Mouse (Mus musculus) spleen, adult 18-20 months (tissue): ENCODE data around the gene Mboat1.
A peak's percentile ranks its signal among the peaks of the same experiment; 100 is the strongest.

ENCODE experiments used
- DNase-seq, 2 experiments: peaks; one replicate each; pipeline ENCODE4 v3.0.0; 2022; ENCODE audit warnings: mixed read lengths in 2 of 2

Mboat1 gene

DNA sequence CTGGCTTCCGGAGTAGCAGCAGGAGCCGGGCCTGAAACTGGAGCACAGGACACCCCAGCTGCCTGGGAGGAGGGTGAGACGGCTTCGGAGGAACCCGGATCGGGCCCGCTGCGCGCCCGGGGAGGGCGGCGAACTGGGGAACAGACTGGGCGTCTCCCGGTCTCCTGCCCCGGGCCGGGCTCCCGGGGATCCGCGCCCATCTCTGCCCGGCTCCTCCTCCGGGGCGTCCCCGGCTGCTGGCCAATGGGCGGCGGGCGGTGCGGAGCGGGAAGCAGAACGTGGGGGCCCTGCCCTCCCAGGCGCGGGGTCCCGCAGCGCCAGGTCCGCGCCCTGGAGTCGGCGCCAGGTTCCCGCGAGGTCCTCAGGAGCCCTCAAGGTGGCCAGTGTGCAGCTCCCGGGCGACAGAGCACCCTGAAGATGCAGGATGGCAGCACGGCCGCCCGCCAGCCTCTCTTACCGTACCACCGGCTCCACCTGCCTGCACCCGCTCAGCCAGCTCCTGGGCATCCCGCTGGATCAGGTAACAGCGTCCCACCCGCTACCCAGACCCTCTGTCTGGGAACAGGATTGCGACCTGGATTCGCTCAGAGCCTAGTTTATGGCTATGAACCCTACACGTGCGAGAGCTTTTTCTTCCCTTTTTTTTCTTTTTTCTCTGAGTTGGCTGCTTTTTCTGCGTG lies at the start of gene Mboat1:
Gene Mboat1 (plus strand): TSS at position 247 of the 680 bp plus-strand sequence.
- DNase-seq, result peak; percentile 35 to 48

DNA sequence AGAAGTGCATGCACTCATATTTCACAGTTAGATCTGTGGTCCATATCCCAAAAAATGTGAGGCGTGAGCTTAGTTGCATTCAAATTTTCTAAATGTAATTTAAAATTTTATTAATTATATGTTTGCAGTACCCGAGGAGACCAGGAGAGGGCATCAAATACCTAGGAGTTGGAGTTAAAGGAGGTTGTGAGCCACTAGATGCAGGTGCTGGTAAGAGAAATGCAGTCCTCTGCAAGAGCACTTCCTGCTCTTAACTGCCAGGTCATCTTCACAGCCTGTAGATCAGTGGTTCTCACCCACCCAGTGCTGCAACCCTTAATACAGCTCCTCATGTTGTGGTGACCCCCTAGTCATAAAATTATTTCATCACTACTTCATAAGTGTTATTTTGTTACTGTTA lies 43.2 kb upstream of the Mboat1 start:
- no peak for DNase-seq

DNA sequence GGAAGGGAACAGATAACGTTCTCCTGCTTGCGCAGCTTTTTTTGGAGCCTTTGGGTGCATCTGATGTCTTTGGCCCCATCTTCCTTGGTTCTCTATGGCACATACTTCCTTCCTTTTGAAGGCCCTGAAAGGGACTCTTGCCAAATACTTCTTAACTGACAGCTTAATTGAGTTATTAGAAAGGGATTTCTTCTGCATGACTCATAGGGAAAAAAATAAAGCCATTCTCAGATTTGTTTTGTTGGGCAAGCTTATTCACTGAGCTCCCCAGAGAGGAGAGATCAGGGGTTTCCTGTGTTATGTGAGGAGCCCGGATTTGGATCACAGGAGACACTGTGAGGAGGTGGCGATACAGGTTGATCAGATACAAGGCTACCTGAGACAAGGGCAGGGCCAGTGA lies 40.4 kb upstream of the Mboat1 start:
- DNase-seq, result no peak

DNA sequence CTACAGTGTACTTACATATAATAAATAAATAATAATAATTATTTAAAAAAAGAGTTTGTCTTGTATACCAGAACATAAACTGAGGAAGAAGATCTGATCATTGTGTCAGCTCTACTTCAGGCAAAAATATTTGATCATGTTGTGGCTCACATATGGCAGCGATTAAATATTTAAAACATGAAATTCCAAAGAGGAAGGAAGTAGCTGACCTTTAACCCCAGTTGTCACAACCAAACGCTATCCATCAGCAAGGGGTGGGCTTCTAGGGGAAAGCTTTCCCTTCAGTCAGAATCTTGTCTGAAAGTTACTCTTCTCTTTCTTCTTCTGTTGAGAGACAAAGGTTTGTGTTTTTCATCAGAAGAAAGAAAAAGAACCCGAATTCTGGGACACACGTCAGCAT lies 39.8 kb upstream of the Mboat1 start:
- no peak for DNase-seq

DNA sequence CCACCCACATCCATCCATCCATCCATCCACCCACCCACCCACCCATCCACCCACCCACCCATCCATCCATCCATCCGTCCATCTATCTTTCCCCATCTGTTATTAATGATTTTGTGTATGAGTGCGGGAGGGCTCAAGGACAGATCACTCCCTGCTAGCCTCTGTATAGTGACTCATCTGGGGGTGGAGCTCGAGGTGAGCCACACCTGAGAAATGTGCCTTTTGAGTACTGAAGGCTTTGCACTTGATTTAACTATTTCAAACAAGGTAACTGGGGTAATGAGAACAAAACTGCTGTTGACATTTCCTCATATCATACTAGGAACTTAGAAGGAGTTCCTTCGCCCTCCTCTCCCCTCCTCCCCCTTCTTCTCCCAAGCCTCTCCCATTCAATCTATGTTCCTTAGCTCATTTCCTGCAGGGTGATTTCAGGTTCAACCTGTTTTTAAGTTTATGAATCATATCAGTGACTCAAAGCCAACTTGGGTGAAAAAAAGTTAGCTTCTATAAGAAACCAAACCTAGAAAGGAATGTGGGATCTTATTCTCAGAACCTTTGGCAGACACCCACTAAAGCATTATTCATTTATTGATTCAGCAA lies 27.2 kb upstream of the Mboat1 start:
- no peak for DNase-seq

DNA sequence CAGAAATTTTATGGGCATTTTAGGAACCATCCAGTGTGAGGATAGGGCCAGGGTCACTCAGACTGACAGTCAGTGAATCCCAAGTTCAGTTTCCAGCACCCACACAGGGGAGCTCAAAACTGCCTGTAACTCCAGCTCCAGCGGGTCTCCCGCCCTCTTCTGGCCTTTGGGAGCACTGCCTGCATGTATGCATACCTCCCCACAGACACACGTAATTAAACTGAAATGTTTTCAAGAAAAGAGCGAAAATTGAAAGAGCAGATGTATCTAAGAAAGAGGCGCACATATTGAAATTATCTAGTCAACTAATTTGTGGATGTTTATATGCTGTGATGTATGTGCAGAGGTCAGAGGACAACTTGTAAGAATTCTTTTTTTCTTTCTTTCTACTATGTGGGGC lies 20.5 kb upstream of the Mboat1 start:
- no peak for DNase-seq

DNA sequence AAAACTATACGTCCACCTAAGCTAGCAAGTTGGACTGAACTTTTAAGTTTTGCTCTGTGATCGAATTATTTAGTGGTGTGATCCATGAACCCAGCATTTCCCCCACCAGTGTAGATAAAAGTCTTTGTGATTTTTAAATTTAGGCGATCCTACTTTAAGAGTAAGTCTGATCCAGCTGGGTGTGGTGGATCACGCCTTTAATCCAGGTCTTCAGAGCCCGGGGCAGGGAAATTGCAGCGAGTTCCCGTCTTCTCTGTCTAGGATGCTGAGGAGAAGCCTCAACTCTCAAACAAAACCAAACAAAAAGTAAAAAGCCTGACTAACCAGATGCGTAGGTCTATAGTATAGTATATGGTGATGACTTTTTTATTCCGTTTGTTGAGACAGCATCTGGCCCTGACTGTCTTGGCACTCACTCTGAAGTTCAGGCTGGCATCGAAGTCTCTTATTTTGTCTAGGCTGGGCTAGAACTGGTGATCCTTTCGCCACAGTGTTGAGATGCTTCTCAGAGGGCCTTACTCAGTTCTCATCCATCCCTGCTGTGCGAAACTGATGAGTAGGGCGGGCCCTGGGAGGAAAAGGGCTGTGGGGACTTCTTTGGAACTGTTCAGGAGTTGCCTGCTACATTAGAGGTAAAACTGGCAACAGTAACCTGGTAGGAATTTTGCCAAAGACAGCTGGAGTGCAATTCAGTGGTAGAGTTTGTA lies 787 bp downstream of the Mboat1 start:
- no peak for DNase-seq

DNA sequence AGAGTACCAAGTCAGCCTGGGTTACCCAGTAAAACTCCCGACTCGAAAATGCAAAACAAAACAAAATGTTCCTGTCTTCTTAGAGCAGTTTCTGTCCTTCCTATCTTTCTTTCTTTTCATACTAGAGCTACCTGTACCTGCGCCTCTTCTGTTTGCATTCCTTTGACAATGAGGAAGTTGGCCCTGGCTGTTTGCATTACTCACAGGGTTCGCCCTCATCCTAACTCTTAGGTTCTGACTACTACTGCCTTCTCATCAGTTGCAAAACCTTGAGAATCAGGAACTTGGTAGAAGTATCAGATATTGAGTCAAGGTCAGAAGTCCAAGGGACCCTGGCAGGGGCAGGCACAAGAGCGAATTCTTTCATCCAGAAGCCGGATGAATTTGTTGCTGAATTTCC lies 1.7 kb downstream of the Mboat1 start:
- DNase-seq, result no peak

DNA sequence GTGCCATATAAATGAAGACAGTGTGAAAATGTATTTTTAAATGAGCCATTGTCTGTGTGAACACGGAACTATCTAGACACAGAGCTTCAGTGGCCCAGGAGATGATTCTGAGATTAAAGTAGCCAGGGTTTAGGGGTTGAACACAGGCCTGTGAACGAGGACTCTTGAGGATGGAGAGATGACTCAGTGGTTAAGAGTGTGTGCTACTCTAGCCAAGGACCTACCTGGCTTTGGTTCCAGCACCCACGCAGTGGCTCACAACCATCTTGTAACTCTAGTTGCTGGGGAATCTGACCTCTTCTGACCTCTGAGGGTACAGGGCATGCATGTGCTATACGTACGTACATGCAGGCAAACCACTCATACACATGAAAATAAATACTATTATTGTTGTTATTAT lies 3.9 kb downstream of the Mboat1 start:
- DNase-seq, result no peak

DNA sequence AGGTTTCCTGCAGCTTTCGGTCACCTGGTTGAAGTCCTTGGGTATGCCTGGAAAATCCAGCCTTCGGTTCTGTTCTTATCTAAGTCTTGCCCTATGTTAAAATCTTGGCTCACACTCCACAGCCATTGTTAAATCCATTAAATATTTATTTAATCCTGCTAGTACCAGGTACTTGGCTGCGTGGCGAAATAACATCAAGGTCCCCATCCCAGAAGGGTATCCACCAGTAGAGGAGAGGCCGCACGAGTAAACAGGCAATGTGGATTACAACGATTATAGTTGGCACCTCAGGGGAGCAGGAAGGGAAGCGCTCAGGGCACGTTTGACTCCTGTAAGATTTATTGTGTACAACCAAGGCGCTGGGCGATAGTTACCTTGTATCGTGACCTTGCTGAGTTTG lies 4.4 kb downstream of the Mboat1 start:
- no peak for DNase-seq

DNA sequence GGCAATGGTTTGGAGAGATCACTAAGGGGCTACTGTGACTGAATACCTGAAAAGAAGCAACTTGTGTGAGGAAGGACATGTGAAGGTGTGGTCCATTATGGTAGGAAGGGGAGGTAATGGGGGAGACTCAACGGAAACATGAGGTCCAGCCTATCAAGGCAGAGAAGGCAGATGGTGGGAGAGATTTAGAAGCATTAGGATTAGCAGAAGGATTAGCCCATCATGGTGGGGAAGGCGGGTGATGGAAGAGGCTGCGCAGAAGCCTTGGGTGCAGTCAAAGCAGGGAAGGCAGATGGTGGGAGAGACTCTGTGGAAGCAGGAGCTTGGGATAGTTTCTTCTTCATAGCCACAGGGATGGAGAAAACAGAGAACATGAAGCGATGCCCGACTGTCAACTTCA lies 5.7 kb downstream of the Mboat1 start:
- no peak for DNase-seq

DNA sequence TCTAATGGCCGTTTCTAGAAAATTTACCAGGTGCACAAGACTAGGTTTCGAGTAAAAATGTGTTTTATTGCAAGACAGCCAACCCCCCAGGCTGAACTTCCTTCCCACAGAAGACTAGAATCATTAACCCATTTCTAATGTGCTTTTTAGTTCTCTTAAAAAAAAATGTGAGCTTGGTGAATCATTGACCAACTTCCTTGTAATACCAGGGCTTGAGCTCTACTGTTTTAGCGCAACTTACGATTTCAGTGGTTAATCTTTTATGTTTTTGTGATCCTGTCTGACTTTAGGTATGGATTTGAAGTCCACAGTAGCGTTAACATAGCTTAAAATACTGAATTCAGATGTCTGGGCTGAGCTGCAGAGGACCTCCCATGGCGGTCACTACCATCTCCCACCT lies 10.2 kb downstream of the Mboat1 start:
- no peak for DNase-seq

DNA sequence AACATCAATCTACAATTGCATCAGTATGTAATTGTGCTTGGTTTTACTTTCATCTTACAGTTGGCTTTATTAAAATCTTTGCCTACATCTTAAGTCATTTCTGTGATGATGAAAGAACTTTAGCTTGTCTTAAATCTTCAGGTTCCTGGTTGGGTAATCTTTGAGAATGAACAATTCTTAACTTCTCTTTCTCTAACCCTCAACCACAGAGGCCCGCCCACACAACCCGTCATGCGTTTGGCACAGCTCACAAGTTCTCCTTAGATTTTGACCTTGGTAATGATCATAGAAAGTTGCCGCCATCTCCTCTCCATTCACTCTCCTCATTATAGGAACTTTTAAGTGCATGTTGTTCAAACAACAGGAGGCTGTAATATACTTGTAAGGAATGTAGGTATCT lies 18.0 kb downstream of the Mboat1 start:
- DNase-seq, result peak in 1 of 2 experiments; percentile 8

DNA sequence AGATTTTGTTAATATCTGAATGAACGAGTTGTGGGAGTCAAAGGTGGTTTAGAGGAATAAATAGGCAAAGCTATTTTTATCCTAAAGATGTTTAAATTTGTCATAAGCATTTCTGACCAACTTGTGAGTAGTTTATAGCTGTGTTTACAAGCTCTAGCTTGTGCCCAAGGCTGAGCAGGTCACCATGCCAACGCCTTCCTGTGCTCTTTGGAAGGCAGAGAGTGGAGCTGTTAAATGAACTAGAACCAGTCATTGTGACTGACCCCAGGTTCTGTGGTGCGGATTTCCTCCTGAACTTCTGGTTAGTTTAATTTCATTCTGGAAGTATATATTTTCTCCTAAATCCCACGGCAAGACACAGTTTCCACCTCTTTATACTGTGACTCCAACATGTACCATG lies 23.3 kb downstream of the Mboat1 start:
- no peak for DNase-seq

DNA sequence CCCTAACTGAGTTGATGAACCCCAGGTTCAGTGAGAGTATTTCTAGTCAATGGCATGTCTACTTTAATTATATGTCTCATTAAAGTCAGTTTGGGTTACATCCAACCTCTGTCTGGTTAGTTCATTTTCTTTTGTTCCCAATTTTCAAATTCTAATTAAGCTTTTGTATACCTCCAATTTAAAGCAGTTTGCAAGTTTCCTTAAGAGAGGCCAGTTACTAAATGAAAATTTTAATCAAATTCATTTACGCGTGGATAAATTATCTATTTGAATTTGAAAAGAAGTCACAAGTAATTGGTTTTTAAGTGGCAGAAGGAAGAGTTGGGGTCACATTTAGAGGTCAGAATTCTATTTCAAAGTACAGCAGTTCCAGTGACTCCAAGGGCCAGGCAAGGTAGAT lies 27.2 kb downstream of the Mboat1 start:
- DNase-seq, result no peak

DNA sequence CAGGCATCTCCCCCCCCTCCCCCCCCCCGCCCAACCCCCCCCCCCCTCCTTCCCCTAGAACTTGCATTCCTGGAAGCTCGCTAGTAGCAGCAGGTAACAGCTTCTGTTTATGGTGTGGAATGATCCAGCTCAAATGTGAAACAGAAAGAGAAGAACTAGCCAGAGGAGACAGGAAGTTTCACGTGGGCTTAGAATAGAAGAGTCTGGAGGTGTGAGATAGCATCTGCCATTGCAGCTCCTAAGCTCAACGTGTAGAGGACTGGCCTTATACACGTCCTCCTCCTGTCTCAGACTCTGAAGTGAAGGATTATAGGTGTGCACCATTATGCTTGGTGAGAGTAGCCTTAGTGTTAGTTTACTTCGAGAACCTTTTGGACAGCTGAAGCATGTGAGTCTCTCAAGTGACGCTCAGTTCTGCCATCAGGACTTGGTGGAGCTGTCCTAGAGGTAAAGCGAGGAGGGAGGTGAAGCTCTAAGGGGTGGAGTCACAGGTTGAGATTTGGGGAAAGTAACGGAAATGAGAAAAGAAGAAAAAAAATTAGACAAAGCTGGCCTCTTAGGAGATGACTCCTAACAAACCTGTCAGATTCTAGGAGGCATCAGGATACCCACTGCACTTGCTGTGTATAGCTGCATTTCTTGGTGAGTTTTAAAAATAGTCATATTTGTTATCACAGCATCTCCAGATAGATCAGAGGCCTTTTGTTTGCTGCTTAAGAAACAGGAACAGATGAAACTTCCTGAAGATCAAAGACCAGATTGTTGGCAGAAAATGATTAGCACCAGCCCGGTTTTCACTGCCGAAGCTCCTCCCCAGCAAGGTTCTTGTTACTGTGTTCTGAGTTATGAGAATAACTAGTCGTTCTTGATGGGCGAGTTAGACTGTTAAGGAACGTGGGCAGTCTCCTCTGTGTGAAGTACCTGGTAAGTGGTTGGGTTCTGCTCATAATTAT lies 30.1 kb downstream of the Mboat1 start:
- DNase-seq, result no peak

DNA sequence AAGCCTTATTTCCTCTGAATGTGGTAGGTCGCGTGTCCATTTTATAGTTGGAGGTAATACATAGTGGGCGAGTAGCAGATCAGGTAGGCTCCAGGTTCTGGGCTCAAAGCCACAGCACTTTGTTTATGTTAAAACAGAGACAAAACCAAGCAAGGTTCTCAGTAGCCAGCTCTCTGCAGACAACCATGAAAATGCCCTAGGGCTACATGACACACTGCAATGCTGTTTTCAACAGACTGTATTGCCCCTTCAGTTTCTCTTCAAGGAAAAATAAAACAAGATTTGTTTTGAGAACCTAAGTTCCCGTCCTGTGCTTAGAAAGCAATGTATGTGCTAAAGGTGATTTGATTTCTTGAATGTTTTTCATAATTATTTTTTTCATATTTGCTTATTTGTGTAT lies 31.2 kb downstream of the Mboat1 start:
- no peak for DNase-seq

DNA sequence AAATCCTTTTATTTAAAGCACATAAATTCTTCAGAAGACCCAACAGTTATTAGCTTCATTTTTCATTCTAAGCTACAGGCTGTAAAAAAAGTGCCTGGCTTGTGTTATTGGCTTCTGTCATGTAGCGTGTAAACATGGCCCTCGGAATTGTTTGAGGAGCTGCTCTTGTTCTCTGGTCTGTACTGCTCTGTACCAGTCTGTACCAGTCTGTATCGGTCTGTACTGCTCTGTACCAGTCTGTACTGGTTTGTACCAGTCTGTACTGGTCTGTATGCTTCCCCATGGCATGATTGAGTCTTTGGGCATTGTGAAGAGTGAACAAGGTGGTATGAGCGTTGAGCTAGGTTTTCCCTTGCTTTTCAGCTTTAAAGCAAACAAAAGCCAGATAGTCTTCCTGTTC lies 32.5 kb downstream of the Mboat1 start:
- no peak for DNase-seq

DNA sequence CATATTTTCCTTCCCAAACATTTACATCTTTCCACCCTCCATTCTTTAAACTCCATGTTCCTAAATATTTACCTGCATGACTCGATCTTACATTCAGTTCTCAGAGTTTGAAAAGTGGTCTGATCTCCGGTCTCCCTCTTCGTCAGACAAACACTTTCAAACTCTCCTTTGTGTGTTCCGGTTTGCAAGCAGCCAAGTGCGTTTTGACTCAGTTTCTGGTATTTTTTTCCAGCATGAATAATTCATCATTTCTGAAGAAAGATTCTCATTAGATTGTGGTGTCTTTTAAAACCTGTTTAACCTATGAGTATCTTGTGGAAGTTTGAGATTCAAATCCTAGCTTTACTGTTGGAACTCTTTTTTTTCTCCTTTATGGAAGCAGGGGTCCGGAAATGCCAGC lies 33.8 kb downstream of the Mboat1 start:
- DNase-seq, result no peak

DNA sequence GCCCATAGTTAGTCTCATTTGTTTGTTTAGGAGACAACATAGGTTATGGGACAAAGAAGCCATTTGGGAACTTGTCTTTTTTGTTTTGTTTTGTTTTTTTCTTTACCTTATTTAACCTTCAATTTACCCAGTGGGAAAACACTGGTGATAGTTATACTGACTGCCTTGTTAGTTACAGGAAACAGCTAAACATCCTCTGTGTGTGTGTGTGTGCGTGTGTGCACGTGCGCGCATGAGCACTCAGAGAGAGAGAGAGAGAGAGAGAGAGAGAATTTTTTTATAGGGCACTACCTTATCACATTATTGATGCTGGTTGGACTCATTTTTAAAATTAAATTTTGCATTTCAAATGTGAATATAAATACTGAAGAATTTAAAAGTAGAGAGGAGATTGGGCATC lies 38.3 kb downstream of the Mboat1 start:
- DNase-seq, result no peak

DNA sequence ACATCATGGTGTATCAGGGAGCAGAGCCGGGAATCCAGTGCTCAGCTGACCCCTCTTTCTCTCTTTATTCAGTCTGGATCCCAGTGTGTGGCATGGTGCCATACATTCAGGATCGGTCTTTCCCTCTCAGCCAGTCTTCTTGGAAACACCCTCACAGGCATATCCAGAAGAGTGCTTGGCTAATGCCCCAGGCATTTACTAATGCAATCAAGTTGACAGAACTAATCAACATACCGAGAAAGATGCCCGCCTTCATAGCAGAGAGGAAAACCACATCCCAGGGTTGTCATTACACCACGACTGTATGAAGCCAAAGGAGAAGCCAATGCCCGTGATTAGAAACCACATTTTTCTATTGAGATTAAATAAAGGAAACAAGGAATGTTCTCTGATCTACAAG lies 41.1 kb downstream of the Mboat1 start:
- no peak for DNase-seq

DNA sequence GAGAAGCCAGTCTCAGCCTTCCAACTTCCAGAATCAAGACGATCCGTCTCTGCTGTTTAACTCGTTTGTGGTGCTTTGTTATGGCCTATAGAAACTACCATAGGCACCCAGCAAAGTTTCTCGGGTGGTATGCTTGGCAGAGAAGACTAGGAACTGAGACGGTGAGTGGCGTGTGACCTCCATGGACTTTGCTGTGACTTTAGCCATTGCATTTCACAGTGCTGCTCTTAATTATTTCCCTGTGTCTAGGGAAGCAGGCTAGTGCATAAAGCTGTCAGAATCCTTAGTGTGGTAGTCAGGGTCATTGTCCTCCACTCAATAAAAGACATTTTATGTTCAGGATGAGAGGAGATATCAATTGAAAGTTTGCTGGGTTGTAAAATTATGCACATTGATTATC lies 49.3 kb downstream of the Mboat1 start:
- no peak for DNase-seq

DNA sequence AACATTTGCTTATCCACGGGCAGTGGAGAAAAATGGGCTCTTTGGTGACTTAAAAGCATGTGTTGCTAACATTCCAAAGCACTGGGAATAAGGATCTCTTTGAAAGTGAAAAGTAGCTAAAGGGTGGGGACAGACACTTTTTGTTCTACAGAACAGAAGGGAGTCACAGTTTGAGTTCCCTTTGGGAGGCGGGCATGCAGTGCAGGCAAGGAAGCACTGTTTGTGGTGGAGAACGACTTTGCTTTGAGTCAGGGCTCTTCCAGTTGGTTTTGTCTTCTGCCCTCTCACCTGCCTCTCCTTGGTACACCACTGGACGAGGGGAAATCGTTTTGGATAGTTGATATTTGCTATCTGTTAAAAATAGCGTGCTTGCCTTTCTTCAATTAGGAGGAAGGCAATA lies 49.7 kb downstream of the Mboat1 start:
- no peak for DNase-seq
